Mouse (Mus musculus) megakaryocyte, embryonic 14.5 days (primary cell): ENCODE data around the gene Gnai2.

Experiments
- FLI1 ChIP-seq: IDR thresholded peaks from 2 replicates; pipeline ENCODE4 v1.6.1; 2012; ENCODE audit warnings: low read length, inconsistent platforms, mixed read lengths
- GATA1 ChIP-seq: IDR thresholded peaks from 3 replicates; pipeline ENCODE4 v1.6.1; 2012; ENCODE audit warnings: mixed read lengths, low read length, inconsistent platforms, borderline replicate concordance

DNA sequence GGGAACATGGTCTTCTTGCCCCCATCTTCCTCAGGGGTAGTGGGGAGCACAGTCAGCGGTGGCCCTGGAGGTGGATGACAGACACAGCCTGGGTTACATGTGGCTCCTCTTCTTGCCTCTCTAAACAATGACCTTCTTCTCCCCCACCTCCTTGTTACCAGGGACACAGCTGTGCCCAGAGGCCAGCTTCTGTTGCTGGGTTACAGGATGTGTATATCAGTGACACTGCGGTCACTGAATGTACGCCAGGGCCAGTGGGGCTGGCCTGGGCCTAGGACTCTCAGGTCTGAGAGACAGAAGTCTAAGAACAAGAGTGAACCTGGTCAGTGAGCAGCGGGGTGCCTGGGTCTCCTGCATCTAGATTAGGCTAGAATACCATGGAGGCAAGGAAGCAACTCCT is 20.1 kb downstream of the Gnai2 start:
- TF ChIP-seq GATA1, result no peak
- TF ChIP-seq FLI1, result no peak
